Mouse (Mus musculus): ENCODE measurements around the gene Foxp1. TPM values are rescaled to one million over a fixed set of nuclear protein-coding genes. Genes with fewer than 3 reads are reported as not detected.

Foxp1 gene
- polyA plus RNA-seq, 1 experiment from 2014 or later = 99.3 TPM

GRCm38 (mm10) chr6:99467831-99468230 is 54.7 kb downstream of the Foxp1 start:
- WGBS = 58% methylated on average over 3 of the region's 3 CpGs

GRCm38 (mm10) chr6:99467109-99467508 is 55.4 kb downstream of the Foxp1 start:
- Histone ChIP-seq H3K27ac (no peak overlapping the region), H3K4me1 (peaks cover 44% of the 10 kb centered on the region), H3K27me3 (ENCODE audit: insufficient read depth, poor library complexity, severe bottlenecking) (no peaks in the 10 kb centered on the region), H3K36me3 (no peaks in the 10 kb centered on the region), H3K4me3 (no peak overlapping the region), H3K9me3 (no peaks in the 10 kb centered on the region)
- DNase-seq (ENCODE audit: low spot score) = no peak
- WGBS = 28% methylated on average over 8 of the region's 8 CpGs

More at GRCm38 (mm10) chr6:99467831-99468230, 54.7 kb downstream of the Foxp1 start:
- no peak for DNase-seq (ENCODE audit: low spot score)
- Histone ChIP-seq H3K4me1 (peaks cover 40% of the 10 kb centered on the region), H3K4me3 (no peak overlapping the region), H3K9me3 (no peaks in the 10 kb centered on the region), H3K27me3 (ENCODE audit: insufficient read depth, poor library complexity, severe bottlenecking) (no peaks in the 10 kb centered on the region), H3K36me3 (no peaks in the 10 kb centered on the region), H3K27ac (no peak overlapping the region)

GRCm38 (mm10) chr6:99466354-99466753 is 56.2 kb downstream of the Foxp1 start:
- Histone ChIP-seq H3K9me3 (no peaks in the 10 kb centered on the region), H3K4me3 (no peak overlapping the region), H3K36me3 (no peaks in the 10 kb centered on the region), H3K4me1 (peaks cover 44% of the 10 kb centered on the region), H3K27me3 (ENCODE audit: insufficient read depth, poor library complexity, severe bottlenecking) (no peaks in the 10 kb centered on the region), H3K27ac (no peak overlapping the region)
- no peak for DNase-seq (ENCODE audit: low spot score)
- 69% methylated on average over 8 of the region's 8 CpGs for WGBS

GRCm38 (mm10) chr6:99464449-99464848 is 58.1 kb downstream of the Foxp1 start:
- Histone ChIP-seq H3K4me1 (peaks cover 34% of the 10 kb centered on the region), H3K36me3 (no peaks in the 10 kb centered on the region), H3K27me3 (ENCODE audit: insufficient read depth, poor library complexity, severe bottlenecking) (no peaks in the 10 kb centered on the region), H3K4me3 (no peak overlapping the region), H3K27ac (no peak overlapping the region), H3K9me3 (no peaks in the 10 kb centered on the region)
- 91% methylated on average over 4 of the region's 4 CpGs for WGBS
- DNase-seq (ENCODE audit: low spot score) = no peak

GRCm38 (mm10) chr6:99463906-99464305 is 58.6 kb downstream of the Foxp1 start:
- WGBS = 91% methylated on average over 7 of the region's 7 CpGs
- H3K9me3 ChIP-seq = no peaks in the 10 kb centered on the region
- H3K4me3 ChIP-seq = no peak overlapping the region

GRCm38 (mm10) chr6:99458775-99459174 is 63.7 kb downstream of the Foxp1 start:
- WGBS = 85% methylated on average over 4 of the region's 4 CpGs
- H3K36me3 ChIP-seq = no peaks in the 10 kb centered on the region
- H3K27ac ChIP-seq = no peak overlapping the region
- DNase-seq (ENCODE audit: low spot score) = no peak
- no peaks in the 10 kb centered on the region for H3K27me3 ChIP-seq (ENCODE audit: insufficient read depth, poor library complexity, severe bottlenecking)
- no peaks in the 10 kb centered on the region for H3K9me3 ChIP-seq
- H3K4me3 ChIP-seq = no peak overlapping the region
- peaks cover 8% of the 10 kb centered on the region; the same call in 1 of the 2 replicates for H3K4me1 ChIP-seq

More at GRCm38 (mm10) chr6:99463906-99464305, 58.6 kb downstream of the Foxp1 start:
- H3K27ac ChIP-seq = no peak overlapping the region
- peaks cover 34% of the 10 kb centered on the region for H3K4me1 ChIP-seq
- no peaks in the 10 kb centered on the region for H3K27me3 ChIP-seq (ENCODE audit: insufficient read depth, poor library complexity, severe bottlenecking)
- no peaks in the 10 kb centered on the region for H3K36me3 ChIP-seq
- DNase-seq (ENCODE audit: low spot score) = no peak

GRCm38 (mm10) chr6:99453763-99454520 is 68.6 kb downstream of the Foxp1 start:
- H3K27me3 ChIP-seq (ENCODE audit: insufficient read depth, poor library complexity, severe bottlenecking) = no peaks in the 10 kb centered on the region
- H3K4me1 ChIP-seq = peaks cover 35% of the 10 kb centered on the region
- no peak overlapping the region for H3K4me3 ChIP-seq
- H3K36me3 ChIP-seq = no peaks in the 10 kb centered on the region
- no peak for DNase-seq (ENCODE audit: low spot score)
- no peaks in the 10 kb centered on the region for H3K9me3 ChIP-seq
- H3K27ac ChIP-seq = no peak overlapping the region; the same call in 1 of the 2 replicates
- WGBS = 91% methylated on average over 7 of the region's 7 CpGs

GRCm38 (mm10) chr6:99452638-99453185 is 69.8 kb downstream of the Foxp1 start:
- 53% methylated on average over 2 of the region's 2 CpGs for WGBS
- 0 out of 2 replicates have a peak overlapping the region, but pooled peaks have one; percentile 37 for H3K27ac ChIP-seq
- DNase-seq (ENCODE audit: low spot score) = no peak
- H3K9me3 ChIP-seq = no peaks in the 10 kb centered on the region
- no peaks in the 10 kb centered on the region for H3K27me3 ChIP-seq (ENCODE audit: insufficient read depth, poor library complexity, severe bottlenecking)
- H3K4me1 ChIP-seq = peaks cover 37% of the 10 kb centered on the region
- H3K36me3 ChIP-seq = peaks cover 3% of the 10 kb centered on the region; the same call in 1 of the 2 replicates
- no peak overlapping the region for H3K4me3 ChIP-seq

GRCm38 (mm10) chr6:99451479-99451878 is 71.0 kb downstream of the Foxp1 start:
- no peak for DNase-seq (ENCODE audit: low spot score)
- no peak overlapping the region for H3K4me3 ChIP-seq
- 26% methylated on average over 11 of the region's 11 CpGs for WGBS

GRCm38 (mm10) chr6:99447447-99447846 is 75.1 kb downstream of the Foxp1 start:
- 74% methylated on average over 4 of the region's 4 CpGs for WGBS
- no peak for DNase-seq (ENCODE audit: low spot score)
- no peak overlapping the region for H3K4me3 ChIP-seq
- H3K9me3 ChIP-seq = no peaks in the 10 kb centered on the region
- no peaks in the 10 kb centered on the region for H3K27me3 ChIP-seq (ENCODE audit: insufficient read depth, poor library complexity, severe bottlenecking)
- no peak overlapping the region for H3K27ac ChIP-seq
- peaks cover 33% of the 10 kb centered on the region for H3K4me1 ChIP-seq
- peaks cover 3% of the 10 kb centered on the region; the same call in 1 of the 2 replicates for H3K36me3 ChIP-seq

More at GRCm38 (mm10) chr6:99451479-99451878, 71.0 kb downstream of the Foxp1 start:
- H3K9me3 ChIP-seq = no peaks in the 10 kb centered on the region
- no peaks in the 10 kb centered on the region for H3K27me3 ChIP-seq (ENCODE audit: insufficient read depth, poor library complexity, severe bottlenecking)
- peak overlapping the region; percentile 65 for H3K27ac ChIP-seq
- H3K36me3 ChIP-seq = peaks cover 3% of the 10 kb centered on the region; the same call in 1 of the 2 replicates
- peaks cover 38% of the 10 kb centered on the region for H3K4me1 ChIP-seq

- no peak for DNase-seq (ENCODE audit: low spot score)
- Histone ChIP-seq H3K27me3 (ENCODE audit: insufficient read depth, poor library complexity, severe bottlenecking) (no peaks in the 10 kb centered on the region), H3K4me1 (peaks cover 29% of the 10 kb centered on the region), H3K4me3 (no peak overlapping the region), H3K27ac (no peak overlapping the region), H3K36me3 (peaks cover 3% of the 10 kb centered on the region; the same call in 1 of the 2 replicates), H3K9me3 (no peaks in the 10 kb centered on the region)
- WGBS = 79% methylated on average over 12 of the region's 12 CpGs
Measured at GRCm38 (mm10) chr6:99446801-99447415, 75.6 kb downstream of the Foxp1 start.

GRCm38 (mm10) chr6:99443460-99443859 is 79.1 kb downstream of the Foxp1 start:
- no peak overlapping the region for H3K27ac ChIP-seq
- no peaks in the 10 kb centered on the region for H3K27me3 ChIP-seq (ENCODE audit: insufficient read depth, poor library complexity, severe bottlenecking)
- 66% methylated on average over 5 of the region's 5 CpGs for WGBS
- DNase-seq (ENCODE audit: low spot score) = no peak
- H3K4me3 ChIP-seq = no peak overlapping the region
- H3K36me3 ChIP-seq = peaks cover 3% of the 10 kb centered on the region; the same call in 1 of the 2 replicates
- H3K9me3 ChIP-seq = no peaks in the 10 kb centered on the region
- peaks cover 34% of the 10 kb centered on the region for H3K4me1 ChIP-seq

DNA sequence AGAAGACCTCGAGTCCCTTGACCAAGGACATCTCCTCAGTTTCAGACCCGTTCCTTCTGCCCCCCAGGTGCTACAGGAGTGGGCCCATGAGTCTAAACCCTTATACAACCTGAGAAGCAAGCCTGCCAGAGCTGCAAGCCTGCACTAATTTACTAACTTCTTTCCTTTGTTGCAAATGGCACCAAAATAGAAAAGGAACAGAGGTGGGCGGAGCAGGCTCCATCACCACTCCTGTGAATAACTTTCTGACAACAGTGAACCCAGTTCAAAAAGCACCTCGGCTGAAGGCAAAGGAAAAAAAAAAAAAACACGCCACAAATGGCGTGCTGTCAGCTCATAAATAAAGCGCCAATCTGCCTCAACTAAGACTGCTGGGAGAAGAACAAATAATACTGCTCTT is 81.4 kb downstream of the Foxp1 start:
- no peaks in the 10 kb centered on the region for H3K9me3 ChIP-seq
- H3K27me3 ChIP-seq (ENCODE audit: insufficient read depth, poor library complexity, severe bottlenecking) = no peaks in the 10 kb centered on the region
- 71% methylated on average over 7 of the region's 7 CpGs for WGBS
- peaks cover 34% of the 10 kb centered on the region for H3K4me1 ChIP-seq
- no peaks in the 10 kb centered on the region for H3K36me3 ChIP-seq
- no peak overlapping the region for H3K4me3 ChIP-seq
- DNase-seq (ENCODE audit: low spot score) = no peak
- H3K27ac ChIP-seq = no peak overlapping the region
